Mouse (Mus musculus): ENCODE data around the gene Kctd7. TPM values are rescaled to one million over a fixed set of nuclear protein-coding genes. Genes with fewer than 3 reads are reported as not detected.

Kctd7 gene
- total RNA-seq, 2 experiments from 2014 or later, result 1.0 to 2.2 TPM

- no peak for ATAC-seq (ENCODE audit: poor library complexity, severe bottlenecking)
These were observed 1.6 kb upstream of the Kctd7 start for GRCm38 (mm10) chr5:130143101-130143500.

DNA sequence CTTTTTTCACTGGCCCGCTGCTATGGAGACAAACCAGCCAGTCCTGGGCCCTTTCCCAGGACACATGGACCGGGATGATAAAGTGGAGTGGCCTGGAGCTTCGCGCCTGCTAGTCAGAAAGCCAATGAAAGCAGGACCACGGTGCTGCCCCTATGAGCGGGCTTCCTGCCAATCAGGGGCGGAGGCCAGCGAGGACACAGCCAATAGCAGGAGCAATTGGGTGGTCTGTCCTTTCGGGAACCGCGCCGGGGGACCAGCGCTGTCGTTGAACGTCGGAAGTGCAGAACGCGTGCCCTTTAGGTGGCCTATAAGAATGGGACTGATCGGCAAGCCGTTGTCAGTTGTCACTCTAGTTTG, 706 bp upstream of the Kctd7 start:
- peak; percentile 26 for ATAC-seq (ENCODE audit: poor library complexity, severe bottlenecking)

DNA sequence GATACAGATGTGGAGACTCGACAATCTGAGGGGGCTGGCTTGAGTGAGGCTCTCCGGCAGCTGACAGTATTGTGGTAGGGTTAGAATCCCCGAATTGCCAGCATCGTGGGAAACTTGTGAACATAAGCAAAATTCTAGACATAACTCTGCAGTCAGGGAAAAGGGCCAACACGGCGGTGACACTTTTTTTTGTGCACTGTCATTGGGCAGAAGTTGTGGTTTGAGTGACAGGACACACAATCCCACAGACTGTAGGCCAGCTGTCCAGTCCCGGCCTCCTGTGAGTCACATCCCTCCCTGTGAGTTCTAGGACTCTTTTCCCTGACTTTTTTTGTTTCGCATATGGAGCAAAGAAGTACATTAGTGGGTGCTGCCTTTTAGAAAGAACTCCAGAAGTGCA, 1.3 kb downstream of the Kctd7 start:
- ATAC-seq (ENCODE audit: poor library complexity, severe bottlenecking), result no peak

- no peak for ATAC-seq (ENCODE audit: poor library complexity, severe bottlenecking)
These were observed 5.2 kb downstream of the Kctd7 start for GRCm38 (mm10) chr5:130149726-130150310.

DNA sequence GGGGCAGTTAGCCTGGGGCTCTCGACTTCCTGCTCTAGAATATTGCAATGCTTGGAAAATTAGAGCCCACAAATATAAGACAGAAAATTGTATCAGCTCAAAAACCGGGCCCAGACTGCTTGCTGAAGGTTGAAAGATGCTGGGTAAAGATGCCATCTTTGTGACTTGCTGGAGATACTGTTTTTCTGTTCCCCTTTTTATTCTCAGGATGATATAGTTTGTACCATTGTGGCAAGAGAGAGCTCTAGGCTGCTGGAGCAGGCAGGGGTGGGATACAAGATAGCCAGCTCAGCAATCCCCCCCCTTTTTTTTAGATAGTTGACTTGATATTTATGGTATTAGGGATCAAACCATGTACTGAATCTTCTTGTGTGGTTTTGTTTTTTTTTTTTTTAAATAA, 9.6 kb downstream of the Kctd7 start:
- no peak for ATAC-seq (ENCODE audit: poor library complexity, severe bottlenecking)

GRCm38 (mm10) chr5:130158545-130158944, 13.9 kb downstream of the Kctd7 start:
- no peak for ATAC-seq (ENCODE audit: poor library complexity, severe bottlenecking)

- peak; percentile 53 for ATAC-seq (ENCODE audit: poor library complexity, severe bottlenecking)
These were observed 15.1 kb downstream of the Kctd7 start for GRCm38 (mm10) chr5:130159761-130160201.

GRCm38 (mm10) chr5:130163670-130164069, 19.0 kb downstream of the Kctd7 start:
- ATAC-seq (ENCODE audit: poor library complexity, severe bottlenecking), result peak; percentile 96

- ATAC-seq (ENCODE audit: poor library complexity, severe bottlenecking), result no peak
These were observed 20.6 kb downstream of the Kctd7 start for GRCm38 (mm10) chr5:130165213-130165612.

DNA sequence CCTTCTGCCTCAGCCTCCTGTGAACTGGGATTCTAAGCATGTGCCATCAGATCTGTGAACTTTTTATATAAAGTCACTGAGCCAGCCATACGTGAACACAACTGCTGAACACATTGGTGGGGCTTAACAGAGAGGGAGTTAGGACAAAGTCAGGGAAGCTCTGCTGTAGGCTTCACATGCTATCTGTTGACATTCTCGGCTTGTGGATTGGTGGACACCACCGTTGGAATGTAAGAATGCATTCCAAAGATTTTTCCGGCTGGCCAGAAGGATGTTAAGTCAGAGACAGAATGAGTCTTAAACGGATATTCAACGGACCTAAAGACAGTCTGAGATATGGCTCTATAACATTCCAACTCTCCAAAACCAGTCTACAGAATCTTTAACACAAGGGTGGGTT, 24.4 kb downstream of the Kctd7 start:
- ATAC-seq (ENCODE audit: poor library complexity, severe bottlenecking), result no peak

- ATAC-seq (ENCODE audit: poor library complexity, severe bottlenecking), result peak; percentile 22
These were observed 26.2 kb downstream of the Kctd7 start for GRCm38 (mm10) chr5:130170666-130171422.

GRCm38 (mm10) chr5:130171423-130171954, 26.8 kb downstream of the Kctd7 start, which contains the start of gene Rabgef1:
TSS of gene Rabgef1 (plus strand) at chr5:130171798.
- peak; percentile 87 for ATAC-seq (ENCODE audit: poor library complexity, severe bottlenecking)

GRCm38 (mm10) chr5:130171956-130172601, 27.4 kb downstream of the Kctd7 start:
- peak; percentile 65 for ATAC-seq (ENCODE audit: poor library complexity, severe bottlenecking)

DNA sequence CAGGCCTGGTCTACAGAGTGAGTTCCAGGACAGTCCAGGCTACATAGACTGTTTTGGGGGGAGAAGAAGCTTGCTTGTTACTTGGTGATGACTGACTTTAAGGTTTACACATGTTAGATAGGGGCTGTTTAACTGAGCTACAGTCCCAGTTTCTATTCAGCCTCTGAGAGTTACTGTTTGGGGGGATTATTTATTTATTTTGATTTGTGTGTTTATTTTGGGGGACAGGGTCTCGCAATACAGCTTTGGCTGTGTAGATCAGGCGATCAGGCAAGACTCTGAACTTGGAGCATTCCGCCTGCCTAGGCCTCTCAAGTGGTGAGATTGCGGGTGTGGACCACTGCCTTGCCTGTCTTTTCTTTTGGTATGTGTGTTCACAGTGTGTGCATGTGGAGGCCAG, 28.4 kb downstream of the Kctd7 start:
- no peak for ATAC-seq (ENCODE audit: poor library complexity, severe bottlenecking)

GRCm38 (mm10) chr5:130177871-130178270, 33.2 kb downstream of the Kctd7 start:
- no peak for ATAC-seq (ENCODE audit: poor library complexity, severe bottlenecking)

DNA sequence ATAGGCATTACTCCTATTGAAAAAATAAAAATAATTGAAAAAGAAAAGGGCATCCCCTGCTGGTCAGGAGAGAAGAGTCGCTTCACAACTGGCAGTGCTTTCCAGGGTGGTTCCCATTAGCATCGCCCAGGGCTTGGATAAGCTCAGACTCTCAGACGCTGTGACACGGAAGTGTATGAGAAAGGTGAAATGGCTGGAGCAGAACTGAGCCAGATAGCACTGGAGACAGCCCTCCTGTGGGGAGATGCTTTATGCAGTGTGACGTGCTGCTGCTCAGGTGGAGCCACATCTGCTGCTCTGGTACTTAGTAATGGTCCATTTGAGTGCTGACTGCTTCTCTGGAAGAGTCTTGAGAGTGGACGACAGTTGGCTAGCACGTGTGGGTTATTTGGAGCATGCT, 35.7 kb downstream of the Kctd7 start:
- no peak for ATAC-seq (ENCODE audit: poor library complexity, severe bottlenecking)

DNA sequence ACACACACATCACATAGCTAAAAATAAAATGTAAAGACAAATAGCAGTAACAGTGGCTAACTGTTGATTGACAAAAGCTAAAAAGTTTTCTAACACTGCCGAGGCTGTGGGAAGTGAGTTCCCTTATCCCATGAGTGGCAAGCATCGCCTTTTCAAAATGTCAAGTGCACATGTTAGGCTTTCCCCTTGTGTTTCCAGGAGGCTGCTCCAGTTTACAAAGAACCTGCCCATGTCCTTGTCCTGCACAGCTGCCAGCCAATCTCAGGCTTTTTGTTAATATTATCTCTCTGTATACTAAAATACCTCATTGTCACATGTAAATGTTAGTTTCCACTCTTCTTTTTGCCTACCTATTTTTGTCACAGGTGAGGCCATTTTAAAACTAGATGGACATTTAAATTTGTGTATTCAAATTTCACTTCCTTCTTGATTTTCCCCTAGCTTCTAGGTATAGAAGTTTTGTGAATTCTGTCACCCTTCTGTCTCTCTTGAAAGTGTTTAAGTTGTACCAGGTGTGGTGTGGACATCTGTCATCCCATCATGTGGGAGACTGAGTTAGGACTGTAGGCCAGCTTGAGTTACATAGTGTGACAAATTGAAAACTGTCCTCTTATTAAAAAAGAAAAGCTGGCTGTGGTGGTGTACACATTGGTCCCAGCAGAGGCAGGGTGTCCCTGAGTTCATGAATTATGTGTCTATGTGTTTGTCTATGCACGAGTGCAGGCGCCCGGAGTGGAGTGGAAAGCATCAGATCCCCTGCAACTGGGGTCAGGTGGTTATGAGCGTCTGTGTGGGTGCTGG, 37.3 kb downstream of the Kctd7 start:
- ATAC-seq (ENCODE audit: poor library complexity, severe bottlenecking), result no peak

DNA sequence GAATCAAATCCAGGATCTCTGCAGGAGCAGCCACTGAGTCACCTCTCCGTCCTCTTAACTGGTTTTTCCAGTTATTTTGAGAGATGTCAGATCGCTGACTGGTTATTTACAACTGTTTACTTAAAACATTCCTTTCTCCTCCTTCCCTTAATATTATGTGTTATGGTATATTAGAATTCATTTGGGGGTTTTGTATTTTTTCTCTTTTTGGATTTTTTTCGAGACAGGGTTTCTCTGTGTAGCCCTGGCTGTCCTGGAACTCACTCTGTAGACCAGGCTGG, 37.8 kb downstream of the Kctd7 start:
- ATAC-seq (ENCODE audit: poor library complexity, severe bottlenecking), result no peak

- no peak for ATAC-seq (ENCODE audit: poor library complexity, severe bottlenecking)
These were observed 39.7 kb downstream of the Kctd7 start for GRCm38 (mm10) chr5:130184193-130184856.

DNA sequence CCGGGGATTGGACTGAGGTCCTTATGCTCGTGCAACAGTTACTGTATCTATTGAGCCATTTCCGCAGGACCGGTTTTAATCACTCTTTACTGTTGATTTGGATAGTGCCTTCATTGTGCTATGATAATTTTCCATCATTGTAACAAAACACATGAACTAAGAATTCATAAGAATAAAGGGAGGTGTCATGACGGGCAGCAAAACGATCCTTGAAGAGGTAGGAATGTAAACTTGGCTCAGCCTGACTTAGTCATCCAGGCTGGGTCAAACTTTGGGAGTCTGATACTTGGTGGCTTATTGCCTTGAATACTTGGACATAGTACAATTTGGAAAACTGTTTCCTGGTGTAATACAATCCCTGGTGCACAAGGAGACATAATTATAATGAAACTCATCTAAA, 40.7 kb downstream of the Kctd7 start:
- no peak for ATAC-seq (ENCODE audit: poor library complexity, severe bottlenecking)

DNA sequence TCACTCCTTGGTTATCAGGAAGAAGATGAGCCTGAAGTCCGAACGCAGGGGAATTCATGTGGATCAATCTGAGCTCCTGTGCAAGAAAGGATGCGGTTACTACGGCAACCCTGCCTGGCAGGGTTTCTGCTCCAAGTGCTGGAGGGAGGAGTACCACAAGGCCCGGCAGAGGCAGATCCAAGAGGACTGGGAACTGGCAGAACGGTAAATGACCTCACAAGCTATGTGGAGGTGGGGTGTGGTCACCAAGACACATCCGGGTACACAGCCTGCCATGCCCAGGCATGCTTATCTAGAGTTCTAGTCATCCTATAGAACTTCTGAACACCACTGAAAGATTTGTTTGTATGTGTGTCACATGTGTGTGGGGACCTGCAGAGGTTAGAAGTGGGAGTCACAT, 42.7 kb downstream of the Kctd7 start:
- no peak for ATAC-seq (ENCODE audit: poor library complexity, severe bottlenecking)
